Mouse (Mus musculus) myocyte (in vitro differentiated cells): ENCODE measurements around the gene Kif7.

Experiments
- MAX ChIP-seq: IDR thresholded peaks from one replicate; pipeline ENCODE4 v1.6.1; 2011; ENCODE audit warnings: low read depth, mild to moderate bottlenecking, control low read depth
- MYOD1 ChIP-seq, 3 experiments: IDR thresholded peaks; one replicate each; pipeline ENCODE4 v1.6.1; 2011; ENCODE audit warnings: control low read depth in 2 of 3, low read depth in 2 of 3, mild to moderate bottlenecking in 2 of 3, moderate library complexity in 1 of 3; ENCODE audit not compliant: insufficient read length in 2 of 3, control insufficient read depth in 1 of 3
- MYOG ChIP-seq, 3 experiments: IDR thresholded peaks; one replicate each; pipeline ENCODE4 v1.6.1; 2011; ENCODE audit warnings: control low read depth in 2 of 3, low read depth in 2 of 3, mild to moderate bottlenecking in 2 of 3; ENCODE audit not compliant: insufficient read length in 2 of 3, control insufficient read depth in 1 of 3, insufficient read depth in 1 of 3
- POLR2A ChIP-seq: IDR thresholded peaks from one replicate; pipeline ENCODE4 v1.6.1; 2011; ENCODE audit warnings: low read depth, mild to moderate bottlenecking, control low read depth, moderate library complexity; ENCODE audit not compliant: insufficient read length
- POLR2AphosphoS2 ChIP-seq: IDR thresholded peaks from one replicate; pipeline ENCODE4 v1.6.1; 2011; ENCODE audit warnings: low read depth, control low read depth; ENCODE audit not compliant: insufficient read length
- REST ChIP-seq: IDR thresholded peaks from one replicate; pipeline ENCODE4 v1.6.1; 2011; ENCODE audit warnings: mild to moderate bottlenecking, control low read depth, moderate library complexity; ENCODE audit not compliant: insufficient read depth, insufficient read length
- TCF12 ChIP-seq: IDR thresholded peaks from one replicate; pipeline ENCODE4 v1.6.1; 2011; ENCODE audit warnings: mild to moderate bottlenecking, control low read depth; ENCODE audit not compliant: poor library complexity, insufficient read depth, severe bottlenecking
- USF1 ChIP-seq: IDR thresholded peaks from one replicate; pipeline ENCODE4 v1.6.1; 2011; ENCODE audit warnings: low read depth, mild to moderate bottlenecking, control low read depth, moderate library complexity

DNA sequence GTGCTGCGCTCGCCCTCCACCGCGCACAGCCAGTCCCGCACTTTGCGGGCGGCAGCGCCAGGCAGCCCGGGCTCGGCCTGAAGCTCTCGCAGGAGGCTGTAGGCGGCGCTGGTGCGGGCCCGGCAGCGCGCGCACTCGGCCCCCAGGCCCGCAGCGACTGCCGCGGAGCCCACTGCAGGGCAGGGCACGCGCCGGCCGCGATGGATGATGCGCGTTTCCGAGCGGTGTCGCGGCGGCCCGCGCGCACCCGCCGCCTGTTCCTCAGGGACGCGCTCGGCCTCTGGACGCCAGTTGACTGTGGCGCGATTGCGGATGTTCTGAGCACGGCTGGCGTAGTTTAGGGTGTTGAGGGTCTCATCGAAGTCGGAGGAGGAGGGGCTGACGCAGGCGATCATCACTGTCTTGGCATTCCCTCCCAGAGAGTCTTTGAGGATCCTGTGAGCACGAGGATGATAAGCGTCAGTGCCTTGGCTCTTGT, 5.4 kb downstream of the Kif7 start:
- TF ChIP-seq USF1 (no peak), POLR2A (no peak), POLR2AphosphoS2 (no peak), REST (no peak), TCF12 (no peak), MYOD1 (IDR thresholded peaks at IDR 0.05; ENCODE audit: control insufficient read depth in 1 of 3, insufficient read length in 2 of 3, low read depth in 2 of 3) (no peak), MAX (no peak), MYOG (IDR thresholded peaks at IDR 0.05; ENCODE audit: control insufficient read depth in 1 of 3, insufficient read depth in 1 of 3, insufficient read length in 2 of 3, low read depth in 2 of 3) (no peak)
